Mouse (Mus musculus) thymus, adult 18-20 months (tissue): ENCODE data around the gene Cep135.

Source experiments
- DNase-seq, 2 experiments: peaks; one replicate each; pipeline ENCODE4 v3.0.0; 2022; ENCODE audit warnings: mixed read lengths in 2 of 2

Cep135 gene

GRCm38 (mm10) chr5:76645091-76645868 lies 56.8 kb downstream of the Cep135 start:
- DNase-seq = no peak

GRCm38 (mm10) chr5:76649897-76650296 lies 61.4 kb downstream of the Cep135 start:
- no peak for DNase-seq

DNA sequence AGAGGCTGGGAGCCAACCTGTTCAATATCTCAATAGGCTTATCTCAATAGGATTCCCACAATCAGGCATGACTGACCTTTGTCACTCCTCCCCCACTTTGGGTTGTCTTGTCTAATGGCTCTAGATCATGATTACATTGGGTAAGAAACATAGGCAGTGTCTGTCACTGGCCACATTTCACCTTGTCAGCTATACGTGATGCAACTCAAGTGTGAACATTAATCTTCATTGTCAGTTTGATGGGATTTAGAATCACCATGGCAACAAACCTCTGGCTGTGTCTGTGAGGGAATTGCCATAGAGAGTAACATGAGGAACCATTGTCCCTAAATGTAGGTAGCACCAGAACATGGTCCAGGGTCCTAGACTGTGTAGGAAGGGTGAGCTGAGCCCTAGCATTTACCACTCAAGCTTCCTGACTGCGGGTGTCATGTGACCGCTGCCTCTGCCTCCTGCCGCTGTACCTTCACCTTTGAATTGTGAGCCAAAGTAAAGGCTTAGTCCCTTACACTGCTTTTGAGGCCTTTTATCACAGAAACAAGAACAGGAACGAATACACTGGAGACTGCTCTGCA lies 62.7 kb downstream of the Cep135 start:
- no peak for DNase-seq

DNA sequence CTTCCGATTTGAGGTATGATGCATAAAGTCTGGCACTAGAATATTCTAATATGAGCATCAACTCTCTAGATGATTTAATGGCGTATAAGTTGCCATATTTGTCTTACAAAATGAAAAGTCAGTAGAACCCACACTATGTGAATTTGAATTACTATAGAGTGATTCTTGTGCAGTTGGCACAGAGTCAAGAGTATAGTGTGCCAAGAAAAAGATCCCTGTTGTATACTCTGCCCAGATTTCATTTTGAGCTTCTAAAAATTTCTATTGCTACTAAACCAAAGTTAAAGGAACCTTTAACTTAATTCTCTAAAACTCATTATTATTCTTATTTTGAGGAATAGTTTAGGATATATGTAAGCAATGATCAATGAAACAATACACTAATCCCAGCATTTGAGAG lies 67.7 kb downstream of the Cep135 start, which contains the start of gene C530008M17Rik:
Gene C530008M17Rik, plus strand, starts transcription at position 301 of the 400 bp plus-strand sequence.
- DNase-seq = no peak

- DNase-seq = no peak
Observed at GRCm38 (mm10) chr5:76657245-76658083, 69.0 kb downstream of the Cep135 start.

- DNase-seq = no peak
Observed at GRCm38 (mm10) chr5:76658084-76658934, 69.8 kb downstream of the Cep135 start.

DNA sequence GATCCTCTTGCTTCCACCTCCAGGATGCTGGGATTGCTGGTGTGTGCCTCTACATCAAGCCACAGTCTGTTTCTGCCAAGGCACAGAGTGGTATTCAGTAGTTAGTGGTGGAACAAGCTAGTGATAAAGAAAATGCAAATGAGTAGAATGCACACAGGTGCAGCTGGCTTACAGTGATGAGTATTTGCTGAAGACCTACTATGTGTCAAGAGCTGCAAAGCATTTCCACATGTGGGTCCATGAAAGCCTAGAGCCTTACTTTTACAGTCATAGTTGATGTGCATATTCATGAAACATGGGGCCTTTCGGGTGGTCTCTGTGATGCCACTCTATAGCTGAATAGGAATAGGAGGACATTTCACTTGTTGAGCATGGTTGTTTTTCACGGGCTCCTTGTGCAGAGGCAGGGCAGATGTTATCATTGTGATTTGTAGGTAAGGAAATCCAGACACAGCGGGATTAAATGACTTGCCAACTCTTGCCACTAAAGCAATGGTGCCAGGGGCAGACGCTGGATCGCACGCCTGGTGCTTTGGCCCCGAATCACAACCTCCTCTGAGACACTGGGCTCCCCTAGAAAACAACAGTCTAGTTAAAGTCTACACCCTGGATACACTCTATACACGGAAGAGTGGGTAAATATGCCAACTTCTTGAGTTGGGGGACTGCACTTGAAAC lies 71.6 kb downstream of the Cep135 start:
- DNase-seq = no peak

GRCm38 (mm10) chr5:76661310-76661709 lies 72.8 kb downstream of the Cep135 start:
- no peak for DNase-seq

DNA sequence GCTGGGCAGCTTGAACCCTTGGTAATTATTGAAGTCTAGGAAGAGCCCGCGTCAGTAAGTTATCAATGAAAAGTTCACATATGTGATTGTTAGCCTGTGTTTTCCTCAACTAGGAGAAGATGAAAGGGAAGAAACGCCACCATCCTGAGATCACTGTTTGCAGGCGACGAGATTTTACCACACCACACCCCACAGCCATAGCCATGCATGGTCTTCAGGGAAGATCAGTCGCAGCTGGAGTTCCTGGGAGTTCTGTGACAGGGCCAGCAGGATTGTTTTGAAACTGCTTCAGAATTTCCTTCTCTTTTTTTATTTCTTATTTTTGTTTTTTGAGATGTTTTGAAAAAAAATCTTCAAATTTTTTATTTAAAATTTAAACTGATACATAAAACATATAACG lies 76.4 kb downstream of the Cep135 start:
- no peak for DNase-seq

GRCm38 (mm10) chr5:76665421-76665820 lies 76.9 kb downstream of the Cep135 start:
- DNase-seq = no peak

DNA sequence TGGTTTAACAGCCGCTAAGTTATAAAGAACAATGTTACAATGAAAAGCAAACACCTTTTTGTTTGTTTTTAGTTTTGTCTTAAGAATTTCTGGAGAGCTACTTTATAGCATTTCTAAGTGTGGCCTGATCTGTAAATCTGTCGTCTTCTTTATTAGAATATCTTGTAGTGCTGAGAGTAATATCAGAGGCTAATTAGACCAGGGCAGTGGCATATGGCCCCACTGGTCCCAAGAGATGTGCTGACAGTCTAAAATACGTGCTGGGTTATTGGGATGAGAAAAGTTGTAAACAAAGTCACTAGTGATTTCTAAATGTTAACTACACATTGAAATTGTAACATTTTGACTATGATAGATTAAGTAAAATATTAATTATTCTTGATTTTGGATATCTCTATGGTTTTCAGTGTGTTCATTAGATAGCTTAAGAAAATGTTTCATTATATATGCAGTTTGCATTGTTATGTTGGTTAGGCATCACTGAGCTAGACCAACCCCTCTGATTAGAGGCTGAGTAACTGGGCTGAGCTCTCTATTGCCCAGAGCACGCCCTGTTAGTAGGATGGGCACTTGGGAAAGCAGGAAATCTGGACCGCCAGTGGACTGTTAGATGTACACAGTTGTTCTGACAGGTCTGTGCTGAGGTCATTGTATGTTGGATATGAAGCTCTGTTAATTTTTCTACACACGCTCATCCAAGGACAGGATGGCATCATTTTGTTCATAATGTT lies 77.7 kb downstream of the Cep135 start:
- DNase-seq = no peak

DNA sequence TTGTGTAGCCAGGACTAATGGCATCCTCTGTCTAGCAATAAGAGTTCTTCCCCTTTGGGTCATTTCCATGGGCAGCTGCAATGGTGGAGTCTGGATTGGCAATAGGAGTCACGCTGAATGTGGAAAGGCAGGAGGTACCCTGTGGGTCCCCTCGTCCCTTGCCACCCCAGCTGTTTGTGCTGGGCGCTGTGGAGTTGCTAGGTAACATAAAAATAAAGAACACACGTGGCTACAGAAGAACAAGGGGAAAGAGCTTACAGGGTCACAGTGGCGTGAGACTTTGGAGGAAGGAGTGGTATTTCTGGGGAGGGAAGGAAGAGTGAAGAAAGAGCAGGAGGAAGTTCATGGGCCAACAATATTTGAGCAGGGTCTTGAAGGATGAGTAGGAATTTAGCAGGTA lies 79.6 kb downstream of the Cep135 start:
- no peak for DNase-seq

GRCm38 (mm10) chr5:76668547-76668946 lies 80.0 kb downstream of the Cep135 start:
- DNase-seq = no peak

DNA sequence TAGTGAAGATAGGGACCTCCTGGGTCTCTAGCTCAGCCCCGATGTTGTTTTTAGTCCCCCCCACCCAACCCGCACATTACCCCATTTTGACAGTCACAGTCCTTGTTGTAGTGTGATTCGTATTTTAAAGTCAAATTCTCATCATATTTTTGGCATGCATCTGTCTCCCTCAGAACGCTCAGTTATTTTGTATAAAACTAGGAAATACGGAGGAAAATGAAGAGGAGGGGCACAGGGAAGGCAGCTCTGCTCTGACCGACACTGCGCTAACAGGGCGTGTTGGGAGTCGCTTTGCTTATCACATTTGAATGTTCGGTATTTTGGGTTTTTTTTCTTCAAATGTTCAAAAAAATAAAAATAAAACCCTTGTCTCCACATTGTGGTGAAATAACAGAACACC lies 81.7 kb downstream of the Cep135 start:
- DNase-seq = no peak

DNA sequence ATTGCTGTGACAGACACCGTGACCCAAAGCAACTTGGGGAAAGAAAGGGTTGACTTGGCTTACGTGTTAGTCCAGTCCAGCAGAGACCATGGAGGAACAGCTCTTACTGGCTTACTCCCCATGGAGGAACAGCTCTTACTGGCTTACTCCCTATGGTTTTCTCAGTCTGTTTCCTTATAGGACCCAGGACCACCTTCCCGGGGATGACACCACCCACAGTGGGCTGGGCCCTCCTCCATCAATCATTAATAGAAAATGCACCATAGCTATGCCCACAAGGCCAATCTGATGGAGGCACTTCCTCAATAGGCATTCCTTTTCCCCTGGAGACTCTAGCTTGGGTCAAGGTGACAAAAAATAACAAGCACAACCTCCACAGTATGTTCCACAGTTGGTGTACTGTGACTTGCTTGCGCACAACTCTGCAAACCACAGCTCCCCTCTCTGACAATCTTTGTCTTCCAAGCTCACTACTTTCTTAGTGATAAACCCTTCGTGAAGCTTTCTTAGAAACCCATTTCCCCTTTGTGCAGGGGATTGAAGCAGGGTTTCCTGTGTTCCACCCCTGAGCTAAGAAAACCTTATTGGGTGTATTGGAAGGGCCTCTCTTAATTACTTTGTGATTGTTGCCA lies 85.6 kb downstream of the Cep135 start:
- no peak for DNase-seq

GRCm38 (mm10) chr5:76675369-76675768 lies 86.9 kb downstream of the Cep135 start:
- no peak for DNase-seq

GRCm38 (mm10) chr5:76680959-76681358 lies 92.5 kb downstream of the Cep135 start:
- no peak for DNase-seq

DNA sequence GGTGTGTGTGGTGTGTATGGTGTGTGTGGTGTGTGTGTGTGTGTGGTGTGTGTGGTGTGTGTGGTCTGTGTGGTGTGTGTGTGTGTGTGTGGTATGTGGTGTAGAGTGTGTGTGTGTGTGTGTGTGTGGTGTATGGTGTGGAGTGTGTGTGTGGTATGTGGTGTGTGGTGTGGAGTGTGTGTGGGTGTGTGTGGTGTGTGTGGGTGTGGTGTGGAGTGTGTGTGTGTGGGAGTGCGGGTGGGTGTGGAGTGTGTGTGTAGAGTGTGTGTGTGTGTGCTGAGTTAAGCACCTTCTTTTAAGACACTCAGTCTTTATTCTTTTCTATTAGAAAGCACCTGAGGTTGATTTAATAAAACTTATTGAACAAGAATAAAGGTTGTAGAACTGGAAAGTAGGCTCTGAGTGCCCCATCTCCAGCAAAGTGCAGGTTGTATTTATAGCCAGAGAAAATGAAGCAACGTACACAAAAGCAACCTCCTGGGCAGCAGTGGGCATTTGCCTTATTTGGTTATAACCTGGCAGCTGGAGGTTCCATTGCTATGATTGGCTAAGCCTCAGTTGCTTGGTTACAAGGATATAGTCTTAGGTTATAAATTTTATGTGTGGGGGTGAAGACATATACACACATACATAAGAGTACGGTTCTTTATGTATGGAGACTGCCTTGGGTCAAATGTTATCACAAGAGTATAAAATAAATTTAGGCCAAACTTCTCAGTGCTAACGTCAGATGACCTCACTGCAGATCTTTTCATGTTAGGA lies 93.6 kb downstream of the Cep135 start:
- no peak for DNase-seq

DNA sequence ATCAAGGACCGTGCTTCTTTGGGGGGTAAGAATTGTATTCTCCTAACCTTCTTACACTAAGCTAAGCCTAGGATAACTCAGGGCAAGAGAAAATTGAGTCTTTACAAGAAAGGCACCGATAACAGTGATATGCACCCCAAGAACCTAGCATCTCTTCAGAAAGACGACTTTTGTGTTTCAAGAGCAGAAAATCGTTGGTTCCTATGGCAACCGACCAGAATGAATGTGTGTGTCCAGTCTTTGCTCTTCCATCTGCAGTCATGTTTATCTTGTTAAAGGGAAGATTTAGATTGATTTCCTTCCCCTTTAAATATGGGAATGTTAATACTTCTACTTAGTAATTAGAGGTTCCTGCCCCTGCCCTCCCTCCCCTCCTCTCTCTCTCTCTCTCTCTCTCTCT lies 95.0 kb downstream of the Cep135 start:
- no peak for DNase-seq
